13 mouse cellular contexts compared by ENCODE assay signal in genomic region chr12:54167737-54168136, GRCm38 (mm10). TPM values are rescaled to one million over a fixed set of nuclear protein-coding genes. Genes with fewer than 3 reads are reported as not detected.
DNase-seq lines count a peak whose midpoint lies in the region; ATAC-seq and TF ChIP-seq lines count a peak whose summit lies in the region.
"Had no signal": no experiment of that assay in that cellular context is flagged by ENCODE, and none has a peak within 500 bp of the region (broad histone marks: within the 10 kb centered on the region; RNA-seq: fewer than 3 reads in every experiment).

No protein-coding gene starts in this region.

- no peaks in the 10 kb centered on the region for H3K79me2 ChIP-seq in MEL (ENCODE audit: control insufficient read depth, insufficient read depth, low read length, poor library complexity)

- DNase-seq in gastrocnemius, adult 2 months, result no peak
- DNase-seq in gastrocnemius, postnatal 36 days, result no peak
- DNase-seq in lung, embryonic 14.5 days, result peak; percentile 49
- DNase-seq in lung, postnatal 4 days, result no peak
- peak; percentile 64 for DNase-seq in MEL (ENCODE audit: low read depth, low spot score)
- DNase-seq in stomach, postnatal 0 days (ENCODE audit: low spot score), result no peak
- no peak for DNase-seq in heart, adult 8-10 months (ENCODE audit: low spot score)
- DNase-seq: adrenal gland, postnatal 36 days; cerebellum, postnatal 36 days; left cerebral cortex, postnatal 4 days had no signal

- intact Hi-C loops in gastrocnemius, adult 2 months (cut with DNase I), result no loop called here
- intact Hi-C loops in gastrocnemius, postnatal 36 days (cut with DNase I), result no loop called here

- H3K27ac ChIP-seq in gastrocnemius, adult 2 months, result no peak overlapping the region
- H3K27ac ChIP-seq in lung, embryonic 14.5 days (ENCODE audit: low read depth), result no peak overlapping the region
- no peak overlapping the region for H3K27ac ChIP-seq in MEL (ENCODE audit: control insufficient read depth, low read depth, low read length)
- H3K27ac ChIP-seq in stomach, postnatal 0 days (replicated peaks), result no peak overlapping the region
- no peak overlapping the region for H3K27ac ChIP-seq in forebrain, embryonic 16.5 days (ENCODE audit: low read length)
- H3K27ac ChIP-seq: neural tube, embryonic 13.5 days had no signal

- no peak for TF ChIP-seq EP300 in MEL (IDR thresholded peaks at IDR 0.05; ENCODE audit: low read depth in 1 of 2, low read length in 2 of 2)
- TF ChIP-seq EP300 in stomach, postnatal 0 days (optimal IDR thresholded peaks at IDR 0.05), result no peak

- TF ChIP-seq RAD21 in MEL (IDR thresholded peaks at IDR 0.05; ENCODE audit: low read depth, low read length), result peak; percentile 81

- no peaks in the 10 kb centered on the region for H3K9me3 ChIP-seq in lung, embryonic 14.5 days (ENCODE audit: low read depth, low read length)
- no peaks in the 10 kb centered on the region for H3K9me3 ChIP-seq in MEL (replicated peaks; ENCODE audit: insufficient read depth, low read length)
- H3K9me3 ChIP-seq in stomach, postnatal 0 days (ENCODE audit: control insufficient read depth, low read length), result no peaks in the 10 kb centered on the region
- H3K9me3 ChIP-seq in forebrain, embryonic 16.5 days (ENCODE audit: control insufficient read depth, low read length), result no peaks in the 10 kb centered on the region
- H3K9me3 ChIP-seq: neural tube, embryonic 13.5 days had no signal

- 87% methylated on average over 6 of the region's 6 CpGs for WGBS in lung, embryonic 14.5 days
- WGBS in stomach, postnatal 0 days, result 90% methylated on average over 6 of the region's 6 CpGs
- WGBS in forebrain, embryonic 16.5 days, result 87% methylated on average over 6 of the region's 6 CpGs

- no peaks in the 10 kb centered on the region for H3K36me3 ChIP-seq in lung, embryonic 14.5 days (ENCODE audit: insufficient read depth)
- peaks cover 0 to 9% of the 10 kb centered on the region in 2 experiments; a peak in 2 of 4 replicates for H3K36me3 ChIP-seq in MEL (ENCODE audit: control insufficient read depth in 1 of 2, insufficient read depth in 2 of 2, low read length in 2 of 2)
- H3K36me3 ChIP-seq in stomach, postnatal 0 days (ENCODE audit: control insufficient read depth, insufficient read depth, low read length), result no peaks in the 10 kb centered on the region
- H3K36me3 ChIP-seq in forebrain, embryonic 16.5 days (ENCODE audit: control insufficient read depth, insufficient read depth), result no peaks in the 10 kb centered on the region
- H3K36me3 ChIP-seq: G1E; neural tube, embryonic 13.5 days had no signal

- no peak overlapping the region for H3K9ac ChIP-seq in lung, embryonic 14.5 days
- no peak overlapping the region for H3K9ac ChIP-seq in MEL (ENCODE audit: control insufficient read depth, low read depth, low read length, poor library complexity, severe bottlenecking)
- no peak overlapping the region for H3K9ac ChIP-seq in stomach, postnatal 0 days (ENCODE audit: low read length)
- no peak overlapping the region for H3K9ac ChIP-seq in forebrain, embryonic 16.5 days (replicated peaks; ENCODE audit: low read depth, low read length)
- H3K9ac ChIP-seq: neural tube, embryonic 13.5 days had no signal

- peak; percentile 52 for TF ChIP-seq CTCF in gastrocnemius, adult 2 months (IDR thresholded peaks at IDR 0.05)
- TF ChIP-seq CTCF in lung, embryonic 14.5 days (IDR thresholded peaks at IDR 0.05; ENCODE audit: low read depth), result peak; percentile 47
- TF ChIP-seq CTCF in MEL (IDR thresholded peaks at IDR 0.05 in 2 of 3, conservative IDR thresholded peaks at IDR 0.05 in 1 of 3; ENCODE audit: control insufficient read depth in 1 of 3, insufficient read depth in 1 of 3, low read depth in 2 of 3, low read length in 3 of 3, poor library complexity in 1 of 3, severe bottlenecking in 1 of 3), result peak; percentile 46 to 72 (median 64)
- TF ChIP-seq CTCF in stomach, postnatal 0 days (IDR thresholded peaks at IDR 0.05; ENCODE audit: low read depth), result peak; percentile 63

- TF ChIP-seq POLR2A in MEL (IDR thresholded peaks at IDR 0.05; ENCODE audit: control insufficient read depth in 1 of 2, insufficient read depth in 1 of 2, low read depth in 1 of 2, low read length in 2 of 2, poor library complexity in 1 of 2), result no peak

- ATAC-seq in lung, embryonic 14.5 days (ENCODE audit: insufficient read depth), result no peak
- ATAC-seq in stomach, postnatal 0 days (ENCODE audit: low FRiP score, low TSS enrichment), result no peak
- no peak for ATAC-seq in forebrain, embryonic 16.5 days

- no peak overlapping the region for H3K4me2 ChIP-seq in lung, embryonic 14.5 days
- H3K4me2 ChIP-seq in stomach, postnatal 0 days (replicated peaks; ENCODE audit: low read depth), result no peak overlapping the region
- no peak overlapping the region for H3K4me2 ChIP-seq in forebrain, embryonic 16.5 days (ENCODE audit: low read length)
- H3K4me2 ChIP-seq: neural tube, embryonic 13.5 days had no signal

- no peak overlapping the region for H3K4me3 ChIP-seq in gastrocnemius, adult 2 months
- H3K4me3 ChIP-seq in lung, embryonic 14.5 days (ENCODE audit: low read depth, low read length), result no peak overlapping the region
- H3K4me3 ChIP-seq in MEL (ENCODE audit: control insufficient read depth in 1 of 2, insufficient read depth in 1 of 2, low read depth in 2 of 2, low read length in 2 of 2), result no peak overlapping the region
- no peak overlapping the region for H3K4me3 ChIP-seq in stomach, postnatal 0 days (ENCODE audit: low read depth, low read length)
- H3K4me3 ChIP-seq in forebrain, embryonic 16.5 days (replicated peaks; ENCODE audit: low read length), result no peak overlapping the region
- H3K4me3 ChIP-seq: neural tube, embryonic 13.5 days had no signal

- no peaks in the 10 kb centered on the region for H3K4me1 ChIP-seq in lung, embryonic 14.5 days (ENCODE audit: insufficient read depth)
- peaks cover 11 to 18% of the 10 kb centered on the region in 2 experiments for H3K4me1 ChIP-seq in MEL (ENCODE audit: control insufficient read depth in 1 of 2, insufficient read depth in 2 of 2, low read length in 2 of 2)
- 0 out of 2 replicates have a peak, but pooled peaks cover 4% of the 10 kb centered on the region for H3K4me1 ChIP-seq in stomach, postnatal 0 days (replicated peaks; ENCODE audit: control insufficient read depth, insufficient read depth)
- H3K4me1 ChIP-seq in forebrain, embryonic 16.5 days (replicated peaks; ENCODE audit: control insufficient read depth, insufficient read depth, low read length), result peaks cover 3% of the 10 kb centered on the region

- H3K27me3 ChIP-seq in lung, embryonic 14.5 days (ENCODE audit: insufficient read depth, low read length), result no peaks in the 10 kb centered on the region
- H3K27me3 ChIP-seq in MEL (ENCODE audit: control insufficient read depth in 1 of 2, insufficient read depth in 2 of 2, low read length in 2 of 2), result no peaks in the 10 kb centered on the region
- no peaks in the 10 kb centered on the region for H3K27me3 ChIP-seq in stomach, postnatal 0 days (ENCODE audit: control insufficient read depth, insufficient read depth, low read length)
- H3K27me3 ChIP-seq in forebrain, embryonic 16.5 days (replicated peaks; ENCODE audit: control insufficient read depth, insufficient read depth, low read length), result no peaks in the 10 kb centered on the region

TF ChIP-seq in MEL, 35 proteins besides CTCF, POLR2A, EP300 and RAD21:
- TF ChIP-seq SMC3 (IDR thresholded peaks at IDR 0.05; ENCODE audit: low read depth, low read length), result peak; percentile 80
- TF ChIP-seq ZC3H11A (IDR thresholded peaks at IDR 0.05; ENCODE audit: low read depth, low read length), result peak; percentile 81
- TF ChIP-seq MYC (IDR thresholded peaks at IDR 0.05; ENCODE audit: low read depth, low read length), result no peak

RNA-seq across cellular contexts. Expression of gene Egln3, which starts 35.9 kb away (rescaled TPM):
- 10 to 100 TPM; 27.8 to 73.6 TPM for total RNA-seq in gastrocnemius, adult 2 months (2021)
- 10 to 100 TPM; 17.1 to 32.7 TPM for total RNA-seq in gastrocnemius, postnatal 36 days (2021)
- 11.4 and 15.5 TPM in 2 replicates for polyA plus RNA-seq in lung, embryonic 14.5 days (2014; fragmentation: Nextera tagmentation; extraction: Ambion mirVana)
- total RNA-seq in MEL (2012; rRNA removed), result 3.2 and 13.9 TPM in 2 replicates
- 10 to 100 TPM in 1 of 2 experiments, not detected in 1; 30.1 TPM for polyA plus RNA-seq in MEL (2012; ENCODE audit: insufficient read depth in 1 of 2, insufficient read length in 2 of 2, low read depth in 1 of 2, low replicate concordance in 2 of 2, missing spikeins in 1 of 2)
- polyA plus RNA-seq in stomach, postnatal 0 days (2015; fragmentation: Nextera tagmentation; extraction: Ambion mirVana), result 78.8 and 80.3 TPM in 2 replicates
- 7.1 and 8.7 TPM in 2 replicates for polyA plus RNA-seq in forebrain, embryonic 16.5 days (2015; fragmentation: Nextera tagmentation; extraction: Ambion mirVana)
- total RNA-seq in heart, adult 8-10 months (2022), result 100 to 1,000 TPM in 2 of 4 experiments, 10 to 100 TPM in 2; 67.8 to 139 (median 92.1) TPM
- polyA plus RNA-seq: G1E had no signal

Comparison
In these comparisons a context has a peak if more than half of its experiments do, and no peak if none do; other contexts are left out.
1. DNase-seq: peak in lung, embryonic 14.5 days (single experiment) and MEL (single experiment); none in gastrocnemius, adult 2 months (single experiment), gastrocnemius, postnatal 36 days (0 of 2), lung, postnatal 4 days (0 of 2), stomach, postnatal 0 days (single experiment) and heart, adult 8-10 months (single experiment).
2. Peak in every context shown above with its lines, with median percentiles within 50 percentile points of each other: CTCF ChIP-seq.